Mouse (Mus musculus) stomach, postnatal 0 days (tissue): ENCODE results near the gene Trim59.

Experiments
- CTCF ChIP-seq: IDR thresholded peaks from 2 replicates; pipeline ENCODE4 v1.5.1; 2016; ENCODE audit warnings: antibody characterized with exemption, low read depth, mild to moderate bottlenecking, moderate library complexity
- EP300 ChIP-seq: optimal IDR thresholded peaks from 2 replicates; pipeline ENCODE3; 2016; ENCODE audit warnings: antibody characterized with exemption

GRCm38 (mm10) chr3:69054760-69055432 lies 10.3 kb upstream of the Trim59 start:
- TF ChIP-seq EP300 = no peak
- TF ChIP-seq CTCF = no peak
